Mouse (Mus musculus) ES-Bruce4 (cell line): Measurements from ENCODE around the gene Slc7a8.

Source experiments
- CTCF ChIP-seq: IDR thresholded peaks from one replicate; pipeline ENCODE4 v1.8.1; 2011; ENCODE audit warnings: low read depth, low read length
- EP300 ChIP-seq: IDR thresholded peaks from 2 replicates; pipeline ENCODE4 v1.6.1; 2011; ENCODE audit warnings: low read depth, low read length; ENCODE audit not compliant: insufficient read depth
- POLR2A ChIP-seq: IDR thresholded peaks from one replicate; pipeline ENCODE4 v1.8.1; 2011; ENCODE audit warnings: low read length; ENCODE audit not compliant: insufficient read depth

DNA sequence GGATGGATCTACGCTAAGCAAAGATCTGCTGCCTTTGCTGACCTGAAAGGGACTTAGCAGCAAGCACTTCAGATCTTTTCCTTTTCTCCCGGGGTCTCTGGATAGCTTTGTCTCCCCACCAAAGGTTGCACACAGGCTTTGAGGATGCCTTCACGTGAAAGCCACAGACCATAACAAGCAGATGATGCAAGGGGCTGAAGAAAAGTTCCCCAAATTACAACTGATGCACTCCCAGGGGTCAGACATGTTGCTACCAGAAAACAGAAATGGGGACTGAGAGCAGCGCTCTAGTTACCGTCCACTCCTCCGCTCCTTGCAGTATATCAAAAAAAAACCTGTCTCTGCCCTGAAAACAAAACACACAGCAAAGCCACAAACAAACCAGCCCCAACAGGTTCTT, 10.4 kb upstream of the Slc7a8 start:
- TF ChIP-seq CTCF (no peak), POLR2A (no peak), EP300 (no peak)
